Mouse (Mus musculus): ENCODE data around the gene Prep. TPM values are rescaled to one million over a fixed set of nuclear protein-coding genes. Genes with fewer than 3 reads are reported as not detected.

Prep gene
- total RNA-seq, 2 experiments from 2014 or later, result 15.5 to 16.5 TPM

GRCm38 (mm10) chr10:45109041-45109440, 42.0 kb downstream of the Prep start:
- no peak for DNase-seq (ENCODE audit: low spot score)
- intact Hi-C loops (cut with DNase I), result no loop called here

GRCm38 (mm10) chr10:45109974-45110373, 43.0 kb downstream of the Prep start:
- DNase-seq (ENCODE audit: low spot score), result no peak
- intact Hi-C loops (cut with DNase I), result no loop called here

- intact Hi-C loops (cut with DNase I), result no loop called here
- DNase-seq (ENCODE audit: low spot score), result no peak
Measured at GRCm38 (mm10) chr10:45112927-45113326, 45.9 kb downstream of the Prep start.

GRCm38 (mm10) chr10:45114462-45114861, 47.5 kb downstream of the Prep start:
- DNase-seq (ENCODE audit: low spot score), result no peak
- intact Hi-C loops (cut with DNase I), result no loop called here

- no peak for DNase-seq (ENCODE audit: low spot score)
- intact Hi-C loops (cut with DNase I), result no loop called here
Measured at GRCm38 (mm10) chr10:45116832-45117231, 49.8 kb downstream of the Prep start.

GRCm38 (mm10) chr10:45118389-45118788, 51.4 kb downstream of the Prep start:
- intact Hi-C loops (cut with DNase I), result no loop called here
- DNase-seq (ENCODE audit: low spot score), result no peak

GRCm38 (mm10) chr10:45121637-45122036, 54.6 kb downstream of the Prep start:
- intact Hi-C loops (cut with DNase I), result no loop called here
- no peak for DNase-seq (ENCODE audit: low spot score)

- no peak for DNase-seq (ENCODE audit: low spot score)
- intact Hi-C loops (cut with DNase I), result no loop called here
Measured at GRCm38 (mm10) chr10:45122476-45122875, 55.5 kb downstream of the Prep start.

- DNase-seq (ENCODE audit: low spot score), result no peak
- intact Hi-C loops (cut with DNase I), result no loop called here
Measured at GRCm38 (mm10) chr10:45123011-45123410, 56.0 kb downstream of the Prep start.

- no peak for DNase-seq (ENCODE audit: low spot score)
- intact Hi-C loops (cut with DNase I), result loop anchor here (5.0 kb wide), 1 partner anchor 62 kb away; the partner anchor contains the start of gene Prep
Measured at GRCm38 (mm10) chr10:45129105-45129504, 62.1 kb downstream of the Prep start.

- intact Hi-C loops (cut with DNase I), result loop anchor here (5.0 kb wide), 1 partner anchor 33 kb away; no protein-coding TSS in a partner anchor
Measured at GRCm38 (mm10) chr10:45130004-45130403, 63.0 kb downstream of the Prep start.

GRCm38 (mm10) chr10:45132371-45132770, 65.4 kb downstream of the Prep start:
- intact Hi-C loops (cut with DNase I), result loop anchor here (5.0 kb wide), 1 partner anchor 35 kb away; no protein-coding TSS in a partner anchor
- DNase-seq (ENCODE audit: low spot score), result no peak

More at GRCm38 (mm10) chr10:45130004-45130403, 63.0 kb downstream of the Prep start:
- DNase-seq (ENCODE audit: low spot score), result no peak

GRCm38 (mm10) chr10:45136806-45137205, 69.8 kb downstream of the Prep start:
- no peak for DNase-seq (ENCODE audit: low spot score)
- intact Hi-C loops (cut with DNase I), result no loop called here

GRCm38 (mm10) chr10:45139910-45140309, 72.9 kb downstream of the Prep start:
- intact Hi-C loops (cut with DNase I), result no loop called here
- no peak for DNase-seq (ENCODE audit: low spot score)

GRCm38 (mm10) chr10:45140474-45141212, 73.6 kb downstream of the Prep start:
- DNase-seq (ENCODE audit: low spot score), result no peak
- intact Hi-C loops (cut with DNase I), result no loop called here

- intact Hi-C loops (cut with DNase I), result no loop called here
Measured at GRCm38 (mm10) chr10:45142359-45142758, 75.4 kb downstream of the Prep start.

GRCm38 (mm10) chr10:45144038-45144817, 77.2 kb downstream of the Prep start:
- DNase-seq (ENCODE audit: low spot score), result no peak
- intact Hi-C loops (cut with DNase I), result no loop called here

More at GRCm38 (mm10) chr10:45142359-45142758, 75.4 kb downstream of the Prep start:
- DNase-seq (ENCODE audit: low spot score), result no peak

- intact Hi-C loops (cut with DNase I), result no loop called here
- no peak for DNase-seq (ENCODE audit: low spot score)
Measured at GRCm38 (mm10) chr10:45146821-45147220, 79.8 kb downstream of the Prep start.

- DNase-seq (ENCODE audit: low spot score), result no peak
- intact Hi-C loops (cut with DNase I), result no loop called here
Measured at GRCm38 (mm10) chr10:45151137-45151536, 84.1 kb downstream of the Prep start.

GRCm38 (mm10) chr10:45151771-45152692, 85.0 kb downstream of the Prep start:
- intact Hi-C loops (cut with DNase I), result no loop called here
- no peak for DNase-seq (ENCODE audit: low spot score)
